Mouse (Mus musculus) embryo, embryonic 9.5 days (tissue): Measurements from ENCODE around the gene Ikzf1.

Experiments
- DNase-seq: peaks from one replicate; pipeline ENCODE4 v3.0.0-alpha.2; 2017; ENCODE audit errors: extremely low spot score

Gene Ikzf1

GRCm38 (mm10) chr11:11725252-11725875 lies 40.6 kb downstream of the Ikzf1 start:
- no peak for DNase-seq

- DNase-seq = no peak
Observed at GRCm38 (mm10) chr11:11725876-11726525, 41.2 kb downstream of the Ikzf1 start.

GRCm38 (mm10) chr11:11726807-11727276 lies 42.0 kb downstream of the Ikzf1 start:
- no peak for DNase-seq

GRCm38 (mm10) chr11:11727936-11728556 lies 43.2 kb downstream of the Ikzf1 start:
- DNase-seq = no peak

- no peak for DNase-seq
Observed at GRCm38 (mm10) chr11:11729216-11729615, 44.4 kb downstream of the Ikzf1 start.

- DNase-seq = no peak
Observed at GRCm38 (mm10) chr11:11730062-11730461, 45.3 kb downstream of the Ikzf1 start.

- DNase-seq = no peak
Observed at GRCm38 (mm10) chr11:11731727-11732126, 46.9 kb downstream of the Ikzf1 start.

- no peak for DNase-seq
Observed at GRCm38 (mm10) chr11:11732972-11733770, 48.4 kb downstream of the Ikzf1 start.

GRCm38 (mm10) chr11:11735155-11735554 lies 50.4 kb downstream of the Ikzf1 start:
- no peak for DNase-seq

GRCm38 (mm10) chr11:11736948-11737347 lies 52.1 kb downstream of the Ikzf1 start:
- no peak for DNase-seq

GRCm38 (mm10) chr11:11737562-11737961 lies 52.8 kb downstream of the Ikzf1 start:
- DNase-seq = no peak

- no peak for DNase-seq
Observed at GRCm38 (mm10) chr11:11739054-11739453, 54.3 kb downstream of the Ikzf1 start.

GRCm38 (mm10) chr11:11740603-11741002 lies 55.8 kb downstream of the Ikzf1 start:
- no peak for DNase-seq

GRCm38 (mm10) chr11:11741574-11741973 lies 56.8 kb downstream of the Ikzf1 start:
- no peak for DNase-seq

GRCm38 (mm10) chr11:11742626-11743025 lies 57.8 kb downstream of the Ikzf1 start:
- DNase-seq = peak; percentile 34

- DNase-seq = no peak
Observed at GRCm38 (mm10) chr11:11744222-11744621, 59.4 kb downstream of the Ikzf1 start.

- no peak for DNase-seq
Observed at GRCm38 (mm10) chr11:11751091-11751490, 66.3 kb downstream of the Ikzf1 start.

GRCm38 (mm10) chr11:11752859-11753258 lies 68.1 kb downstream of the Ikzf1 start:
- DNase-seq = no peak

- DNase-seq = no peak
Observed at GRCm38 (mm10) chr11:11758121-11758520, 73.3 kb downstream of the Ikzf1 start.

- DNase-seq = no peak
Observed at GRCm38 (mm10) chr11:11758883-11759282, 74.1 kb downstream of the Ikzf1 start.

GRCm38 (mm10) chr11:11763211-11763666 lies 78.4 kb downstream of the Ikzf1 start:
- no peak for DNase-seq

GRCm38 (mm10) chr11:11765414-11765813 lies 80.6 kb downstream of the Ikzf1 start:
- DNase-seq = no peak
